ENCODE assay signal across 9 mouse cellular contexts in genomic region chr8:33981629-33982028, GRCm38 (mm10).
DNase-seq lines count a peak whose midpoint lies in the region; ATAC-seq and TF ChIP-seq lines count a peak whose summit lies in the region.
"Had no signal": no experiment of that assay in that cellular context is flagged by ENCODE, and none has a peak within 500 bp of the region (broad histone marks: within the 10 kb centered on the region; RNA-seq: fewer than 3 reads in every experiment).

No protein-coding gene starts in this region.

- H3K4me2 ChIP-seq in kidney, postnatal 0 days (ENCODE audit: low read length): no peak overlapping the region
- no peak overlapping the region for H3K4me2 ChIP-seq in kidney, embryonic 16.5 days (replicated peaks; ENCODE audit: low read depth, low read length)
- H3K4me2 ChIP-seq: limb, embryonic 15.5 days had no signal

- in situ Hi-C loops in ES-E14 (cut with MboI; ENCODE audit: low sequenced_read_pairs in 2 of 2, unreplicated experiment in 2 of 2): no loop called here

- H3K4me1 ChIP-seq in kidney, postnatal 0 days (replicated peaks; ENCODE audit: insufficient read depth, low read length): peaks cover 18% of the 10 kb centered on the region; the same call in 1 of the 2 replicates
- peaks cover 30% of the 10 kb centered on the region for H3K4me1 ChIP-seq in kidney, embryonic 16.5 days (ENCODE audit: insufficient read depth, low read length)
- peaks cover 5 to 10% of the 10 kb centered on the region in 2 experiments; a peak in 3 of 4 replicates for H3K4me1 ChIP-seq in ES-E14 (ENCODE audit: control insufficient read depth in 2 of 2, insufficient read depth in 2 of 2, low read length in 2 of 2, poor library complexity in 1 of 2)

- 78% methylated on average over 4 of the region's 4 CpGs for WGBS in kidney, postnatal 0 days
- WGBS in kidney, embryonic 16.5 days: 74% methylated on average over 4 of the region's 4 CpGs

- no peak for DNase-seq in kidney, postnatal 0 days (ENCODE audit: low spot score)
- peak; percentile 88 for DNase-seq in ES-E14 (ENCODE audit: low read depth, low spot score)
- DNase-seq in c-Kit-positive CD71-positive TER-119-negative erythroid progenitor cells, embryonic 14.5 days (ENCODE audit: low read depth): peak; percentile 34
- DNase-seq in retina, embryonic 14.5 days (ENCODE audit: low spot score): peak; percentile 31
- DNase-seq in layer of hippocampus, adult 18-20 months (ENCODE audit: low spot score in 2 of 2): no peak
- DNase-seq in layer of hippocampus, adult 8-10 months (ENCODE audit: low spot score in 2 of 2): no peak
- DNase-seq: cerebellum, adult 8-10 months had no signal

- no peak overlapping the region for H3K4me3 ChIP-seq in kidney, postnatal 0 days (replicated peaks; ENCODE audit: low read depth, low read length)
- H3K4me3 ChIP-seq in kidney, embryonic 16.5 days (ENCODE audit: low read length): no peak overlapping the region
- no peak overlapping the region for H3K4me3 ChIP-seq in ES-E14 (ENCODE audit: insufficient read depth in 1 of 2, low read depth in 1 of 2, low read length in 2 of 2, poor library complexity in 1 of 2, severe bottlenecking in 1 of 2)
- H3K4me3 ChIP-seq: limb, embryonic 15.5 days had no signal

- no peak overlapping the region for H3K9ac ChIP-seq in kidney, postnatal 0 days (ENCODE audit: low read depth, low read length)
- H3K9ac ChIP-seq in kidney, embryonic 16.5 days (replicated peaks; ENCODE audit: low read length): no peak overlapping the region
- H3K9ac ChIP-seq in ES-E14 (ENCODE audit: insufficient read depth, low read depth, low read length, poor library complexity, severe bottlenecking): no peak overlapping the region
- H3K9ac ChIP-seq: limb, embryonic 15.5 days had no signal

- ATAC-seq in kidney, postnatal 0 days (replicated peaks; ENCODE audit: low FRiP score, low read depth): no peak
- no peak for ATAC-seq in kidney, embryonic 16.5 days (ENCODE audit: low FRiP score, low TSS enrichment)

- H3K27me3 ChIP-seq in kidney, postnatal 0 days (ENCODE audit: insufficient read depth, low read length): no peaks in the 10 kb centered on the region
- no peaks in the 10 kb centered on the region for H3K27me3 ChIP-seq in kidney, embryonic 16.5 days (ENCODE audit: insufficient read depth, low read length)
- H3K27me3 ChIP-seq: limb, embryonic 15.5 days had no signal

- H3K9me3 ChIP-seq in kidney, postnatal 0 days (replicated peaks; ENCODE audit: low read length): no peaks in the 10 kb centered on the region
- H3K9me3 ChIP-seq in kidney, embryonic 16.5 days (ENCODE audit: low read length): no peaks in the 10 kb centered on the region
- no peaks in the 10 kb centered on the region for H3K9me3 ChIP-seq in ES-E14 (ENCODE audit: control insufficient read depth, insufficient read depth, low read depth, low read length)
- H3K9me3 ChIP-seq: limb, embryonic 15.5 days had no signal

- H3K36me3 ChIP-seq in kidney, postnatal 0 days (ENCODE audit: insufficient read depth, low read length): no peaks in the 10 kb centered on the region
- no peaks in the 10 kb centered on the region for H3K36me3 ChIP-seq in kidney, embryonic 16.5 days (ENCODE audit: insufficient read depth, low read length)
- H3K36me3 ChIP-seq in ES-E14 (ENCODE audit: control insufficient read depth, insufficient read depth, low read length, poor library complexity, severe bottlenecking): no peaks in the 10 kb centered on the region
- H3K36me3 ChIP-seq: limb, embryonic 15.5 days had no signal

- TF ChIP-seq CTCF in kidney, postnatal 0 days (IDR thresholded peaks at IDR 0.05; ENCODE audit: low read depth): peak; percentile 53

- H3K27ac ChIP-seq in kidney, postnatal 0 days: no peak overlapping the region
- no peak overlapping the region for H3K27ac ChIP-seq in kidney, embryonic 16.5 days (ENCODE audit: low read length)
- no peak overlapping the region for H3K27ac ChIP-seq in ES-E14 (ENCODE audit: insufficient read depth, low read depth, low read length, poor library complexity, severe bottlenecking)
- H3K27ac ChIP-seq: limb, embryonic 15.5 days had no signal

TF ChIP-seq in ES-E14, 5 proteins besides CTCF, POLR2A, EP300 and RAD21:
- no peak for TF ChIP-seq ZC3H11A (IDR thresholded peaks at IDR 0.05; ENCODE audit: borderline replicate concordance, low read depth, low read length)
- TF ChIP-seq HCFC1 (IDR thresholded peaks at IDR 0.05; ENCODE audit: borderline replicate concordance, insufficient read depth, low read length): no peak
- TF ChIP-seq CHD2 (IDR thresholded peaks at IDR 0.05; ENCODE audit: low read depth, low read length): no peak
- no peak for TF ChIP-seq ZNF384 (IDR thresholded peaks at IDR 0.05; ENCODE audit: low read depth, low read length)
- no peak for TF ChIP-seq MAFK (IDR thresholded peaks at IDR 0.05; ENCODE audit: insufficient read depth, low read depth, low read length)

Comparison
In these comparisons a context has a peak if more than half of its experiments do, and no peak if none do; other contexts are left out.
1. DNase-seq: peak in ES-E14 (single experiment), c-Kit-positive CD71-positive TER-119-negative erythroid progenitor cells, embryonic 14.5 days (single experiment) and retina, embryonic 14.5 days (single experiment); none in kidney, postnatal 0 days (single experiment), layer of hippocampus, adult 18-20 months (0 of 2) and layer of hippocampus, adult 8-10 months (0 of 2).